Mouse (Mus musculus): ENCODE measurements around the gene Gpr146. TPM values are rescaled to one million over a fixed set of nuclear protein-coding genes. Genes with fewer than 3 reads are reported as not detected.

Gpr146 gene
- polyA plus RNA-seq, 1 experiment from 2014 or later, result 6.6 TPM

- no peaks in the 10 kb centered on the region; the same call in none of the 2 replicates for H3K4me1 ChIP-seq (replicated peaks; ENCODE audit: control insufficient read depth, insufficient read depth, low read length)
- H3K9ac ChIP-seq (ENCODE audit: low read length), result peak overlapping the region; percentile 44; the same call in 1 of the 2 replicates
- ATAC-seq (ENCODE audit: low read depth), result peak; percentile 26; the same call in 1 of the 2 replicates
- no peak overlapping the region for H3K27ac ChIP-seq (ENCODE audit: low read length)
- no peak overlapping the region for H3K4me3 ChIP-seq (ENCODE audit: low read length)
- no peaks in the 10 kb centered on the region for H3K9me3 ChIP-seq (ENCODE audit: control insufficient read depth, low read length)
- H3K27me3 ChIP-seq (ENCODE audit: control insufficient read depth, insufficient read depth, low read depth, low read length), result no peaks in the 10 kb centered on the region; the same call in 1 of the 2 replicates
- WGBS, result 45% methylated on average over 10 of the region's 10 CpGs
- H3K36me3 ChIP-seq (ENCODE audit: control insufficient read depth, insufficient read depth, low read length), result no peaks in the 10 kb centered on the region
- H3K4me2 ChIP-seq (ENCODE audit: low read depth, low read length), result no peak overlapping the region
Observed at GRCm38 (mm10) chr5:139353496-139353895, 24.0 kb upstream of the Gpr146 start.

GRCm38 (mm10) chr5:139353946-139354345 lies 23.6 kb upstream of the Gpr146 start:
- WGBS, result 80% methylated on average over 11 of the region's 11 CpGs
- ATAC-seq (ENCODE audit: low read depth), result no peak
- Histone ChIP-seq H3K9ac (ENCODE audit: low read length) (no peak overlapping the region), H3K27me3 (ENCODE audit: control insufficient read depth, insufficient read depth, low read depth, low read length) (no peaks in the 10 kb centered on the region; the same call in 1 of the 2 replicates), H3K4me1 (replicated peaks; ENCODE audit: control insufficient read depth, insufficient read depth, low read length) (no peaks in the 10 kb centered on the region; the same call in none of the 2 replicates), H3K36me3 (ENCODE audit: control insufficient read depth, insufficient read depth, low read length) (no peaks in the 10 kb centered on the region), H3K4me3 (ENCODE audit: low read length) (no peak overlapping the region), H3K27ac (ENCODE audit: low read length) (no peak overlapping the region), H3K4me2 (ENCODE audit: low read depth, low read length) (no peak overlapping the region), H3K9me3 (ENCODE audit: control insufficient read depth, low read length) (no peaks in the 10 kb centered on the region)

GRCm38 (mm10) chr5:139355235-139355772 lies 22.2 kb upstream of the Gpr146 start:
- H3K4me2 ChIP-seq (ENCODE audit: low read depth, low read length), result no peak overlapping the region
- no peaks in the 10 kb centered on the region; the same call in 1 of the 2 replicates for H3K27me3 ChIP-seq (ENCODE audit: control insufficient read depth, insufficient read depth, low read depth, low read length)
- peak; percentile 18; the same call in 1 of the 2 replicates for ATAC-seq (ENCODE audit: low read depth)
- 34% methylated on average over 19 of the region's 19 CpGs for WGBS
- H3K4me3 ChIP-seq (ENCODE audit: low read length), result no peak overlapping the region
- peaks cover 2% of the 10 kb centered on the region for H3K4me1 ChIP-seq (replicated peaks; ENCODE audit: control insufficient read depth, insufficient read depth, low read length)
- no peak overlapping the region for H3K9ac ChIP-seq (ENCODE audit: low read length)
- no peak overlapping the region for H3K27ac ChIP-seq (ENCODE audit: low read length)
- no peaks in the 10 kb centered on the region for H3K9me3 ChIP-seq (ENCODE audit: control insufficient read depth, low read length)
- no peaks in the 10 kb centered on the region for H3K36me3 ChIP-seq (ENCODE audit: control insufficient read depth, insufficient read depth, low read length)

- H3K27me3 ChIP-seq (ENCODE audit: control insufficient read depth, insufficient read depth, low read depth, low read length), result no peaks in the 10 kb centered on the region
- no peak overlapping the region for H3K4me3 ChIP-seq (ENCODE audit: low read length)
- ATAC-seq (ENCODE audit: low read depth), result no peak
- H3K36me3 ChIP-seq (ENCODE audit: control insufficient read depth, insufficient read depth, low read length), result 0 out of 2 replicates have a peak, but pooled peaks cover 3% of the 10 kb centered on the region
- no peak overlapping the region for H3K4me2 ChIP-seq (ENCODE audit: low read depth, low read length)
- 0 out of 2 replicates have a peak, but pooled peaks cover 2% of the 10 kb centered on the region for H3K4me1 ChIP-seq (replicated peaks; ENCODE audit: control insufficient read depth, insufficient read depth, low read length)
- 75% methylated on average over 2 of the region's 2 CpGs for WGBS
- no peaks in the 10 kb centered on the region for H3K9me3 ChIP-seq (ENCODE audit: control insufficient read depth, low read length)
- no peak overlapping the region for H3K9ac ChIP-seq (ENCODE audit: low read length)
- no peak overlapping the region for H3K27ac ChIP-seq (ENCODE audit: low read length)
Observed at GRCm38 (mm10) chr5:139358653-139359052, 18.8 kb upstream of the Gpr146 start.

- ATAC-seq (ENCODE audit: low read depth), result no peak
- no peaks in the 10 kb centered on the region for H3K9me3 ChIP-seq (ENCODE audit: control insufficient read depth, low read length)
- H3K27ac ChIP-seq (ENCODE audit: low read length), result no peak overlapping the region
- no peak overlapping the region for H3K4me3 ChIP-seq (ENCODE audit: low read length)
- H3K36me3 ChIP-seq (ENCODE audit: control insufficient read depth, insufficient read depth, low read length), result 0 out of 2 replicates have a peak, but pooled peaks cover 3% of the 10 kb centered on the region
- no peak overlapping the region for H3K9ac ChIP-seq (ENCODE audit: low read length)
- no peaks in the 10 kb centered on the region for H3K27me3 ChIP-seq (ENCODE audit: control insufficient read depth, insufficient read depth, low read depth, low read length)
- WGBS, result 85% methylated on average over 5 of the region's 5 CpGs
- no peak overlapping the region for H3K4me2 ChIP-seq (ENCODE audit: low read depth, low read length)
- H3K4me1 ChIP-seq (replicated peaks; ENCODE audit: control insufficient read depth, insufficient read depth, low read length), result peaks cover 2% of the 10 kb centered on the region
Observed at GRCm38 (mm10) chr5:139359244-139359643, 18.3 kb upstream of the Gpr146 start.

GRCm38 (mm10) chr5:139363858-139364257 lies 13.6 kb upstream of the Gpr146 start:
- Histone ChIP-seq H3K9ac (ENCODE audit: low read length) (no peak overlapping the region), H3K9me3 (ENCODE audit: control insufficient read depth, low read length) (no peaks in the 10 kb centered on the region), H3K4me2 (ENCODE audit: low read depth, low read length) (no peak overlapping the region), H3K27me3 (ENCODE audit: control insufficient read depth, insufficient read depth, low read depth, low read length) (no peaks in the 10 kb centered on the region), H3K4me1 (replicated peaks; ENCODE audit: control insufficient read depth, insufficient read depth, low read length) (peaks cover 14% of the 10 kb centered on the region), H3K27ac (ENCODE audit: low read length) (no peak overlapping the region), H3K4me3 (ENCODE audit: low read length) (no peak overlapping the region), H3K36me3 (ENCODE audit: control insufficient read depth, insufficient read depth, low read length) (0 out of 2 replicates have a peak, but pooled peaks cover 3% of the 10 kb centered on the region)
- no peak for ATAC-seq (ENCODE audit: low read depth)
- WGBS, result 59% methylated on average over 7 of the region's 7 CpGs

- peaks cover 14% of the 10 kb centered on the region for H3K4me1 ChIP-seq (replicated peaks; ENCODE audit: control insufficient read depth, insufficient read depth, low read length)
- H3K4me2 ChIP-seq (ENCODE audit: low read depth, low read length), result peak overlapping the region; percentile 6; the same call in 1 of the 2 replicates
- peak overlapping the region; percentile 81 for H3K27ac ChIP-seq (ENCODE audit: low read length)
- ATAC-seq (ENCODE audit: low read depth), result peak; percentile 63
- H3K27me3 ChIP-seq (ENCODE audit: control insufficient read depth, insufficient read depth, low read depth, low read length), result no peaks in the 10 kb centered on the region
- H3K9ac ChIP-seq (ENCODE audit: low read length), result peak overlapping the region; percentile 39
- H3K36me3 ChIP-seq (ENCODE audit: control insufficient read depth, insufficient read depth, low read length), result 0 out of 2 replicates have a peak, but pooled peaks cover 3% of the 10 kb centered on the region
- H3K4me3 ChIP-seq (ENCODE audit: low read length), result no peak overlapping the region
- no peaks in the 10 kb centered on the region for H3K9me3 ChIP-seq (ENCODE audit: control insufficient read depth, low read length)
- 19% methylated on average over 12 of the region's 12 CpGs for WGBS
Observed at GRCm38 (mm10) chr5:139364260-139364910, 13.1 kb upstream of the Gpr146 start.

GRCm38 (mm10) chr5:139364911-139365571 lies 12.5 kb upstream of the Gpr146 start:
- Histone ChIP-seq H3K27ac (ENCODE audit: low read length) (peak overlapping the region; percentile 81), H3K9ac (ENCODE audit: low read length) (peak overlapping the region; percentile 39; the same call in 1 of the 2 replicates), H3K4me3 (ENCODE audit: low read length) (no peak overlapping the region), H3K9me3 (ENCODE audit: control insufficient read depth, low read length) (no peaks in the 10 kb centered on the region), H3K36me3 (ENCODE audit: control insufficient read depth, insufficient read depth, low read length) (0 out of 2 replicates have a peak, but pooled peaks cover 3% of the 10 kb centered on the region), H3K27me3 (ENCODE audit: control insufficient read depth, insufficient read depth, low read depth, low read length) (no peaks in the 10 kb centered on the region), H3K4me1 (replicated peaks; ENCODE audit: control insufficient read depth, insufficient read depth, low read length) (peaks cover 12% of the 10 kb centered on the region), H3K4me2 (ENCODE audit: low read depth, low read length) (no peak overlapping the region)
- WGBS, result 19% methylated on average over 5 of the region's 5 CpGs
- peak; percentile 55 for ATAC-seq (ENCODE audit: low read depth)

GRCm38 (mm10) chr5:139365827-139366226 lies 11.7 kb upstream of the Gpr146 start:
- ATAC-seq (ENCODE audit: low read depth), result no peak
- H3K9ac ChIP-seq (ENCODE audit: low read length), result no peak overlapping the region
- peak overlapping the region; percentile 29 for H3K27ac ChIP-seq (ENCODE audit: low read length)
- H3K36me3 ChIP-seq (ENCODE audit: control insufficient read depth, insufficient read depth, low read length), result 0 out of 2 replicates have a peak, but pooled peaks cover 3% of the 10 kb centered on the region
- no peak overlapping the region for H3K4me3 ChIP-seq (ENCODE audit: low read length)
- peaks cover 15% of the 10 kb centered on the region for H3K4me1 ChIP-seq (replicated peaks; ENCODE audit: control insufficient read depth, insufficient read depth, low read length)
- H3K9me3 ChIP-seq (ENCODE audit: control insufficient read depth, low read length), result no peaks in the 10 kb centered on the region
- WGBS, result 76% methylated on average over 1 of the region's 1 CpGs
- no peaks in the 10 kb centered on the region for H3K27me3 ChIP-seq (ENCODE audit: control insufficient read depth, insufficient read depth, low read depth, low read length)
- no peak overlapping the region for H3K4me2 ChIP-seq (ENCODE audit: low read depth, low read length)
